Comparison of ENCODE assay signal across 27 mouse cellular contexts in genomic region chr4:88400992-88401313, GRCm38 (mm10).
"Had no signal": no experiment of that assay in that cellular context is flagged by ENCODE, and none has a peak within 500 bp of the region (broad histone marks: within the 10 kb centered on the region; RNA-seq: fewer than 3 reads in every experiment).

No protein-coding gene starts in this region.

- H3K9ac ChIP-seq: heart, embryonic 12.5 days; heart, embryonic 13.5 days; heart, embryonic 15.5 days; hindbrain, embryonic 12.5 days; hindbrain, embryonic 13.5 days; hindbrain, embryonic 14.5 days; hindbrain, embryonic 15.5 days; intestine, embryonic 15.5 days had no signal

- H3K4me1 ChIP-seq: heart, embryonic 10.5 days; heart, embryonic 12.5 days; heart, embryonic 15.5 days; hindbrain, embryonic 10.5 days; hindbrain, embryonic 12.5 days; hindbrain, embryonic 13.5 days; hindbrain, embryonic 15.5 days had no signal

- H3K36me3 ChIP-seq: heart, embryonic 10.5 days; heart, embryonic 12.5 days; heart, embryonic 13.5 days; heart, embryonic 15.5 days; hindbrain, embryonic 10.5 days; hindbrain, embryonic 12.5 days; hindbrain, embryonic 13.5 days; intestine, embryonic 15.5 days had no signal

- H3K9me3 ChIP-seq: heart, embryonic 10.5 days; heart, embryonic 12.5 days; heart, embryonic 13.5 days; heart, embryonic 15.5 days; hindbrain, embryonic 10.5 days; hindbrain, embryonic 12.5 days; hindbrain, embryonic 13.5 days; hindbrain, embryonic 15.5 days; intestine, embryonic 15.5 days had no signal

- ATAC-seq: hindbrain, embryonic 16.5 days; hindbrain, postnatal 0 days; inflammation-experienced regulatory T-cells, adult 6 months; intestine, embryonic 15.5 days; intestine, embryonic 16.5 days; intestine, postnatal 0 days had no signal

- H3K4me2 ChIP-seq: heart, embryonic 11.5 days; heart, embryonic 12.5 days; heart, embryonic 13.5 days; heart, embryonic 15.5 days; hindbrain, embryonic 12.5 days; hindbrain, embryonic 13.5 days; hindbrain, embryonic 14.5 days; hindbrain, embryonic 15.5 days; intestine, embryonic 15.5 days had no signal

- H3K27ac ChIP-seq: heart, adult 2 months; heart, embryonic 10.5 days; heart, embryonic 13.5 days; heart, embryonic 15.5 days; hindbrain, embryonic 10.5 days; hindbrain, embryonic 12.5 days; hindbrain, embryonic 13.5 days; hindbrain, embryonic 14.5 days; hindbrain, embryonic 15.5 days; hindbrain, postnatal 0 days; intestine, embryonic 15.5 days; layer of hippocampus, adult 2 months; left cerebral cortex, adult 2 months had no signal

- DNase-seq: heart, adult 18-20 months; heart, adult 2 months; heart, postnatal 10 days; heart, postnatal 14 days; heart, postnatal 36 days; heart, postnatal 4 days; kidney, adult 18-20 months; layer of hippocampus, adult 9-11 months; layer of hippocampus, postnatal 36 days had no signal

- H3K27me3 ChIP-seq: heart, embryonic 12.5 days; heart, embryonic 13.5 days; heart, embryonic 15.5 days; hindbrain, embryonic 12.5 days; hindbrain, embryonic 13.5 days; hindbrain, embryonic 15.5 days; intestine, embryonic 15.5 days had no signal

- H3K4me3 ChIP-seq: heart, adult 2 months; heart, embryonic 10.5 days; heart, embryonic 12.5 days; heart, embryonic 13.5 days; heart, embryonic 15.5 days; hindbrain, embryonic 10.5 days; hindbrain, embryonic 12.5 days; hindbrain, embryonic 13.5 days; hindbrain, embryonic 15.5 days; intestine, embryonic 15.5 days; layer of hippocampus, adult 2 months; left cerebral cortex, adult 2 months had no signal
